Mouse (Mus musculus) hindbrain, postnatal 0 days (tissue): ENCODE data around the gene Lrrc8d. TPM values are rescaled to one million over a fixed set of nuclear protein-coding genes. Genes with fewer than 3 reads are reported as not detected.

ENCODE experiments used
- ATAC-seq: fragments of 200-750 bp; cut with Nextera tagmentation; 2 replicates; pipeline ENCODE4 v1.8.0; 2017; ENCODE audit warnings: mild to moderate bottlenecking, moderate TSS enrichment, moderate library complexity
- DNase-seq: peaks from one replicate; pipeline ENCODE4 v3.0.0-alpha.2; 2015; ENCODE audit warnings: low spot score
- H3K27ac ChIP-seq: fragments of 300-500 bp; sonication (generic); 2 replicates; pipeline ENCODE4 v1.5.1; 2014; ENCODE audit warnings: mild to moderate bottlenecking
- H3K27me3 ChIP-seq: fragments of 300-500 bp; sonication (generic); 2 replicates; pipeline ENCODE4 v1.6.1; 2014; ENCODE audit warnings: low read length, mixed read lengths; ENCODE audit not compliant: insufficient read depth
- H3K36me3 ChIP-seq: fragments of 300-500 bp; sonication (generic); 2 replicates; pipeline ENCODE4 v1.6.1; 2014; ENCODE audit warnings: low read length, mixed read lengths; ENCODE audit not compliant: insufficient read depth
- H3K4me1 ChIP-seq: fragments of 300-500 bp; sonication (generic); 2 replicates; pipeline ENCODE4 v1.6.1; 2014; ENCODE audit warnings: antibody characterized with exemption, low read length, mixed read lengths; ENCODE audit not compliant: insufficient read depth
- H3K4me2 ChIP-seq: fragments of 300-500 bp; sonication (generic); 2 replicates; pipeline ENCODE4 v1.6.1; 2014; ENCODE audit warnings: low read depth, mild to moderate bottlenecking, low read length, moderate library complexity, mixed read lengths
- H3K4me3 ChIP-seq: fragments of 300-500 bp; sonication (generic); 2 replicates; pipeline ENCODE4 v1.5.1; 2014; ENCODE audit warnings: low read length
- H3K9ac ChIP-seq: fragments of 300-500 bp; sonication (generic); replicated peaks from 2 replicates; pipeline ENCODE4 v1.6.1; 2014; ENCODE audit warnings: mild to moderate bottlenecking, low read length, moderate library complexity, mixed read lengths
- H3K9me3 ChIP-seq: fragments of 300-500 bp; sonication (generic); 2 replicates; pipeline ENCODE4 v1.6.1; 2016; ENCODE audit warnings: low read length, mixed read lengths
- CTCF ChIP-seq: IDR thresholded peaks from 2 replicates; pipeline ENCODE4 v1.5.1; 2016; ENCODE audit warnings: antibody characterized with exemption, control low read depth, low read depth
- WGBS: fragments of 180-500 bp; shearing (Covaris S2); extraction: QIAGEN DNeasy Blood & Tissue Kit; methylation state at CpG from one replicate; pipeline ENCODE4 v1.1.7; 2014; 5-methylcytosine and 5-hydroxymethylcytosine counted together
- polyA plus RNA-seq: library from polyadenylated mRNA; unstranded; fragments of >200 nt; fragmentation: Nextera tagmentation; extraction: Ambion mirVana; gene quantifications from 2 replicates; pipeline ENCODE4 v1.2.1, GENCODE M21; 2015
- total RNA-seq: library from RNA; depleted of rRNA; stranded (reverse); fragments of >200 nt; gene quantifications from 2 replicates; pipeline ENCODE4 v1.2.3, GENCODE M21; 2014

Lrrc8d gene
- total and polyA plus RNA-seq, 2 experiments from 2014 or later = 11.7 to 27.7 TPM

DNA sequence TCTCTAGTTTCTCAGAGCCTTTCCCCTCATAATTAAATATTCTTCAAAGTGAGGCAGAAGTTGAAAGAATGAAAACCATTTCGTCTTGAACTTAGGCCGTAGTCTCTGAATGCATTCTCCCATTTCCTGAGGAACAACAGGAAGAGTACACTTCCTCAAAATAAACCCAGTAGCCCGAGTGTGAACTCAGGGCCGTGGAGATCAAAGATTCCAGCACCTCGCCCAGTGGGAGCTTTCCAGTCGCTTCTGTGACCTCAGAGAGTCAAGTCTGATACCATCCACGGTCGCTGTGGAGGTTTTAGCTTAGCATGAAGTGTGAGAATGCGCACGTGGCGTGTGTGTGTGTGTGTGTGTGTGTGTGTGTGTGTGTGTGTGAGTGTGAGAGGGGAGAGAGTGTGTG is 45.6 kb downstream of the Lrrc8d start:
- H3K9ac ChIP-seq = no peak overlapping the region

DNA sequence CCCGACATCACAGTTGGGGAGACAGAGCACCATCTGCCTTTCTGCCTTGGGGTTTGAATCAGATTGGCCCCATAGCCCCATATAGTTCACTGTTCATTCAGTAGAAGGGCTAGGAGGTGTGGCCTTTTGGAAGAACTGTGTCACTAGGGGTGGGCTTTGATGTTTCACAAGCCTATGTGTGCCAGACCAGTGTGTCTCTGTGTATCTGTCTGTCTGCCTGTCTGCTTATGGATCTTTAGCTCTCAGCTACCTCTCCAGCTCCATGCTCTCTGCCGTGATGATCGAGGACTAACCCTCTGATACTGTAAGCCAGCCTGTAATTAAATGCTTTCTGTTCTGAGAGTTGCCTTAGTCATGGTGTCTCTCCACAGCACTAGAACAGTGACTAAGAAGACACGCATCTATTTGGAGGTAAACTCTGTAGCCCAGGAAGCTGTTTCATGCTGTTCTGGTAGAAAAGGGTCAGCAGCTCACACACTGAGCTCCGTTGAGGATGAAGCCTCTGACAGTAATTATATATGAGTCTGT is 46.2 kb downstream of the Lrrc8d start:
- H3K27ac ChIP-seq = no peak overlapping the region
- no peak for TF ChIP-seq CTCF
- no peak overlapping the region for H3K4me3 ChIP-seq
- no peaks in the 10 kb centered on the region for H3K4me1 ChIP-seq
- DNase-seq (no peak), ATAC-seq (peak; percentile 39; the same call in 1 of the 2 replicates)
- WGBS = 72% methylated on average over 5 of the region's 5 CpGs
- H3K9me3 ChIP-seq = no peaks in the 10 kb centered on the region
- no peaks in the 10 kb centered on the region for H3K27me3 ChIP-seq
- no peak overlapping the region for H3K4me2 ChIP-seq
- no peaks in the 10 kb centered on the region for H3K36me3 ChIP-seq
- no peak overlapping the region for H3K9ac ChIP-seq

More for the DNA sequence above, 45.6 kb downstream of the Lrrc8d start:
- Histone ChIP-seq H3K4me3 (no peak overlapping the region), H3K4me2 (no peak overlapping the region), H3K36me3 (no peaks in the 10 kb centered on the region), H3K4me1 (no peaks in the 10 kb centered on the region; the same call in 1 of the 2 replicates), H3K27ac (no peak overlapping the region), H3K9me3 (no peaks in the 10 kb centered on the region), H3K27me3 (no peaks in the 10 kb centered on the region)
- no peak; the same call in 1 of the 2 replicates for ATAC-seq
- no peak for DNase-seq
- WGBS = 79% methylated on average over 11 of the region's 11 CpGs
- no peak for TF ChIP-seq CTCF

GRCm38 (mm10) chr5:105754803-105755202 is 55.0 kb downstream of the Lrrc8d start:
- Histone ChIP-seq H3K27ac (no peak overlapping the region), H3K9ac (no peak overlapping the region), H3K4me2 (no peak overlapping the region), H3K4me1 (no peaks in the 10 kb centered on the region), H3K9me3 (no peaks in the 10 kb centered on the region), H3K27me3 (no peaks in the 10 kb centered on the region), H3K4me3 (no peak overlapping the region), H3K36me3 (no peaks in the 10 kb centered on the region)
- WGBS = 73% methylated on average over 8 of the region's 8 CpGs
- ATAC-seq (no peak), DNase-seq (no peak)
- TF ChIP-seq CTCF = no peak

DNA sequence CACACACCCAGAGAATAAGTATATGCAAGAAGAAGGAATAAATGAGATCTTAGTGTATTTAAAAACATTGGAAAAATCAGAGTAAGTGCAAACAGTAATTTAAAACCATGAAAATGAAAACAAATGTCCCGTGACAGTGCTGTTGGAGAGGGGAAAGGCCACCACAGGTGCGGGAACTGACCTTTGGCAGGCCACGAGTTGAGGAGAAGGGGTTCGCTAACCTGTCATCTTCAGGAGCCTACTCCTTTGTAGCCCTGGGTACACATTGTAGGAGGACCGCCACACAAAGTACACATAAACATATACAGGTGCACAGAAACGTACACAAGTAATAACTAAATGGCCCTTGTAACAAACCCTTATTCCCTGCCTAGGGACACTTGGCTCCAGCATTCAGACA is 55.7 kb downstream of the Lrrc8d start:
- Histone ChIP-seq H3K4me3 (no peak overlapping the region), H3K4me1 (no peaks in the 10 kb centered on the region), H3K4me2 (no peak overlapping the region), H3K36me3 (no peaks in the 10 kb centered on the region), H3K9me3 (no peaks in the 10 kb centered on the region), H3K27ac (no peak overlapping the region), H3K27me3 (no peaks in the 10 kb centered on the region), H3K9ac (no peak overlapping the region)
- no peak for DNase-seq
- no peak for ATAC-seq
- WGBS = 78% methylated on average over 6 of the region's 6 CpGs
- no peak for TF ChIP-seq CTCF

DNA sequence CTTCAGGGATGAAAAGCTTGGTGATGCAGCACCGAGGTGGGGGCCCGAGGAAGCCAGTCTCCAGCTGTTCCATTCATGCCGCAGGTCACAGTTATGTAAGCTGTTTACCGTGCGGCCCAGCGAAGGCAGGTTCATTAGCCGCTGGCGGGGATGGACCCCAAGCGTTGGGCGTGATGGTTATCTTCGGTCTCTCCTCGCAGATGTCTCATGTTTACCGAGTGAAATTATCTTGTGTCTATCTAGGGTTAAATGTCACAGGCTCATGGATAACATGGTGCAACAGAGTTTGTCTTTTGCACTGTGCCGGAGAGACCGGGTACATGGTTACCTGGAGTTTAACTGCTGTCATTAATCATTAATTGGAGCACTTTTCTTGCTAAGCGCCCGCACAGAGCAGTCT is 58.2 kb downstream of the Lrrc8d start:
- TF ChIP-seq CTCF = no peak
- Histone ChIP-seq H3K9ac (no peak overlapping the region), H3K9me3 (no peaks in the 10 kb centered on the region), H3K4me1 (peaks cover 10% of the 10 kb centered on the region; the same call in 1 of the 2 replicates), H3K27me3 (no peaks in the 10 kb centered on the region), H3K27ac (no peak overlapping the region), H3K4me3 (no peak overlapping the region), H3K4me2 (no peak overlapping the region), H3K36me3 (no peaks in the 10 kb centered on the region)
- no peak for DNase-seq
- WGBS = 86% methylated on average over 17 of the region's 17 CpGs
- ATAC-seq = no peak

GRCm38 (mm10) chr5:105758866-105759265 is 59.1 kb downstream of the Lrrc8d start:
- TF ChIP-seq CTCF = no peak
- no peak overlapping the region for H3K27ac ChIP-seq
- peaks cover 10% of the 10 kb centered on the region; the same call in 1 of the 2 replicates for H3K4me1 ChIP-seq
- no peaks in the 10 kb centered on the region for H3K36me3 ChIP-seq
- no peaks in the 10 kb centered on the region for H3K9me3 ChIP-seq
- no peaks in the 10 kb centered on the region for H3K27me3 ChIP-seq
- H3K9ac ChIP-seq = no peak overlapping the region
- WGBS = 57% methylated on average over 9 of the region's 9 CpGs
- ATAC-seq (no peak), DNase-seq (no peak)
- H3K4me3 ChIP-seq = no peak overlapping the region
- no peak overlapping the region for H3K4me2 ChIP-seq

- Histone ChIP-seq H3K4me2 (peak overlapping the region; percentile 7; the same call in 1 of the 2 replicates), H3K36me3 (no peaks in the 10 kb centered on the region), H3K27ac (peak overlapping the region; percentile 32; the same call in 1 of the 2 replicates), H3K9me3 (no peaks in the 10 kb centered on the region), H3K9ac (no peak overlapping the region), H3K4me1 (peaks cover 10% of the 10 kb centered on the region; the same call in 1 of the 2 replicates), H3K27me3 (no peaks in the 10 kb centered on the region), H3K4me3 (no peak overlapping the region)
- DNase-seq (peak; percentile 74), ATAC-seq (0 out of 2 replicates have a peak, but pooled peaks have one; percentile 49)
- TF ChIP-seq CTCF = no peak
- WGBS = 18% methylated on average over 11 of the region's 11 CpGs
These were observed 62.2 kb downstream of the Lrrc8d start for GRCm38 (mm10) chr5:105761848-105762482.
